Mouse (Mus musculus): ENCODE results near the gene Aatk. TPM values are rescaled to one million over a fixed set of nuclear protein-coding genes. Genes with fewer than 3 reads are reported as not detected.
A peak's percentile ranks its signal among the peaks of the same experiment; 100 is the strongest.

Gene Aatk
- polyA plus RNA-seq, 1 experiment from 2014 or later, result 1.9 TPM

DNA sequence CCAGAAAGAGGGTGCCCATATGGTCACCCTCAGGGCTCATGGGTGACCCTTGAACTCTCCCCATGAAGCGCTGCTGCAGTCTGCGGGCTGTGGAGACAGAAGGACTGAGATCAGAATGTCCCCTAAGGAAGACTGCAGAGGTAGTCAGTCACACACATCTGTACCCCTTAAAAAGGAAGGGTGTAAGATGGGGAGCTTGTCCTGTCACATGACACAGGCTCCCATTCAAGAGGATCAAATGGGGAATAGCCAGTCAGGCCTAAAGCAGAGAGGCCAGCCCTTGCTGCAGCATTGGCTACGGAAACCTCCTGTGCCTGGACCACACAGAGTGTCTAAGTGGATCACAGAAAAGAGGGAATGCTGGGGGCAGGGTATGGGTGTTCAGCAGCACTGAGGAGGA lies 13.5 kb downstream of the Aatk start:
- Histone ChIP-seq H3K27ac (ENCODE audit: low read depth, low read length) (no peak overlapping the region), H3K4me3 (ENCODE audit: low read length) (no peak overlapping the region), H3K36me3 (ENCODE audit: control insufficient read depth, insufficient read depth, low read length) (no peaks in the 10 kb centered on the region), H3K4me1 (ENCODE audit: control insufficient read depth, insufficient read depth, low read length) (peaks cover 5% of the 10 kb centered on the region; the same call in 1 of the 2 replicates), H3K4me2 (replicated peaks; ENCODE audit: low read depth, low read length) (no peak overlapping the region), H3K9me3 (ENCODE audit: control insufficient read depth, low read length) (no peaks in the 10 kb centered on the region), H3K27me3 (ENCODE audit: control insufficient read depth, insufficient read depth, low read length) (no peaks in the 10 kb centered on the region), H3K9ac (ENCODE audit: low read depth, low read length) (no peak overlapping the region)
- no peak for ATAC-seq (ENCODE audit: low FRiP score, low TSS enrichment)
- 81% methylated on average over 3 of the region's 3 CpGs for WGBS

DNA sequence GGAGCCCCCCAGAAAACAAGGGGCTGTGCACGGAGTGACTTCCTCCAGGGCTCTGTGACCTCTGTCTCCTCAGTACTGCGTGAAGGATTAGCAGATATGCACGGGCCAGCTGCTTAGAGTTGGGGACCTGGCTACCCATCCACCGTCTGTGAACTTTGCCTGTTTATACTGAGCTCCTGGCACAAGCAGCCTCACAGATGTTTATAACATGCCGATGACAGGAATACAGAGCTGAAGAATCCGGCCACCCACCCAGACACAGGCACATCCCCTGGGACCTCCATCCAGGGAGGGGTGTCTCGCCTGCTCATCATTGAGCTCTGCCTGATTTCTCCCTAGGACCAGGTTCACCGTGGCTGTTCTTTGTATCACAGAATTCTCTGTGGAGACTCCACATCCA lies 14.9 kb downstream of the Aatk start:
- WGBS, result 65% methylated on average over 8 of the region's 8 CpGs
- peaks cover 5% of the 10 kb centered on the region; the same call in 1 of the 2 replicates for H3K4me1 ChIP-seq (ENCODE audit: control insufficient read depth, insufficient read depth, low read length)
- no peaks in the 10 kb centered on the region for H3K9me3 ChIP-seq (ENCODE audit: control insufficient read depth, low read length)
- H3K4me2 ChIP-seq (replicated peaks; ENCODE audit: low read depth, low read length), result no peak overlapping the region
- H3K4me3 ChIP-seq (ENCODE audit: low read length), result no peak overlapping the region
- no peak for ATAC-seq (ENCODE audit: low FRiP score, low TSS enrichment)
- no peak overlapping the region for H3K9ac ChIP-seq (ENCODE audit: low read depth, low read length)
- no peaks in the 10 kb centered on the region for H3K36me3 ChIP-seq (ENCODE audit: control insufficient read depth, insufficient read depth, low read length)
- H3K27ac ChIP-seq (ENCODE audit: low read depth, low read length), result no peak overlapping the region
- H3K27me3 ChIP-seq (ENCODE audit: control insufficient read depth, insufficient read depth, low read length), result no peaks in the 10 kb centered on the region

DNA sequence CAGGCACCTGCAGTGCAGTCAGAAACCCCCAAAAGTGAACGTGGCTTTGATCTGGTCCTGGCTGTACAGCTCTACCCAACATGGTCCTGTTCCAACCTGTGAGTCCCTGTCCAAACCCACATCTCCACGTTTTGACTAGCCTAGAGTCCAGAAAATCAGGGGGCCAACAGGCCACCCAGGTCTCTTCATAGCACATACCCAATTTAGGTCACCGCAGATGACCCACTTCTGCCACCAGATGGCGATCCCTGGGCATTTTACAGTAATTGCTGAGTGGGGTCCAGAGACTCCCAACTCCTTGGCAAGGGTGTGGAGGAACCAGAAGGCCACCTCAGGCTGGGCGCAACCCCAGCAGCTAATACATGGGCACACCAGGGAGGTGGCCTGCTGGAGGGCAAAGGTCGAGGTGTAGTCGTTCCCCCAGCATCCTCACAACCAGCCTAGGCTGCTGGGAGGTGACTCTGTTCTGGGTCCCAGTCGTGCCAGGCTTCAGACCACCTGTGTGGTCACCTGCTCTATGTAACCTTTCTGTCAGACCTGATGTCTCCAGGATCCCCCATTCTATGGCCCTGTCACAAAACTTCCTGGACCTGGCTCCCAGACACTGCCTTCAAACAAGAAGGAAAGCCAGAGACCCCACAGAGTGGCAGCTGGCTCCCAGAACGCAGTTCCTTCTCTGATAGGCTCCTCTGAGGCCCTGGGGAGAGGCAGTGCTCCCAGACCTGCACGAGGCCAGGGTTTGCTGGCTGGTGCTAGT lies 16.6 kb downstream of the Aatk start:
- H3K27ac ChIP-seq (ENCODE audit: low read depth, low read length), result no peak overlapping the region
- ATAC-seq (ENCODE audit: low FRiP score, low TSS enrichment), result peak; percentile 44; the same call in 1 of the 2 replicates
- peaks cover 5% of the 10 kb centered on the region; the same call in 1 of the 2 replicates for H3K4me1 ChIP-seq (ENCODE audit: control insufficient read depth, insufficient read depth, low read length)
- 0 out of 2 replicates have a peak overlapping the region, but pooled peaks have one; percentile 2 for H3K9ac ChIP-seq (ENCODE audit: low read depth, low read length)
- no peak overlapping the region for H3K4me3 ChIP-seq (ENCODE audit: low read length)
- no peaks in the 10 kb centered on the region for H3K9me3 ChIP-seq (ENCODE audit: control insufficient read depth, low read length)
- no peaks in the 10 kb centered on the region for H3K36me3 ChIP-seq (ENCODE audit: control insufficient read depth, insufficient read depth, low read length)
- H3K27me3 ChIP-seq (ENCODE audit: control insufficient read depth, insufficient read depth, low read length), result no peaks in the 10 kb centered on the region
- H3K4me2 ChIP-seq (replicated peaks; ENCODE audit: low read depth, low read length), result no peak overlapping the region
- WGBS, result 44% methylated on average over 10 of the region's 10 CpGs

DNA sequence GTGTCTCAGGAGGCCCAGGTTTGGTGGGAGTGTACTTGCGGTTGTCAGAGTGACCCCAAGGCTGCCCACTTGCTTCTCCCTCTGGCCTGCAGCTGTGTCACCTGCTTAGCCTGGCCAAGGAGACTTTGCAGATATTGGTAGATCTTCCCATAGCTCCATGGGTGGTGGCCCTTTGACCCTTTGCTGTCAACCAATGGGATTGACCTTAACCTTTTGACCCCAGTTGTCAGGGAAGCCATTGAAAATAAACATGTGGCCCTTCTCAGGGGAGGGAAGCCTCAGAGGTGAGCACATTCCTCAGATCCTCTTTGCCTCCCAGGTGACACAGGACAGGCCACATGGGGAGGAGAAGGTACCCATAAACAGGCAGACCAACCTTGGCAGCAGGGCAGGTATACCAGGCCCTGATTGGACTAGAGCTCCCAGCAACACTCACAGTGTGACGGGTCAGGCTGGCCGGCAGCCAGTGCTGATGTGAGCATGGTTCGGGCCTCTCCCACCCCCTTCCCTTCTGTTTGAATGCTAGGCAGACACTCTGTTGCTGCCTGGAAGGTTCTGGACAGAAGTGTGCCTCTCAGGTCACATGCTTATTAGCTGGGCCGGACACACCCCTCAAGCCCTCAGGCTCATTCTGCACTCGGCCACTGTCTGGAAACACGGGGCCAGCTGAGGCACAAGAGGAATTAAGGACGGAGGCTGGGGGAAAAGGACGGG lies 17.4 kb downstream of the Aatk start:
- 45% methylated on average over 9 of the region's 9 CpGs for WGBS
- H3K27ac ChIP-seq (ENCODE audit: low read depth, low read length), result no peak overlapping the region
- peaks cover 5% of the 10 kb centered on the region; the same call in 1 of the 2 replicates for H3K4me1 ChIP-seq (ENCODE audit: control insufficient read depth, insufficient read depth, low read length)
- no peaks in the 10 kb centered on the region for H3K9me3 ChIP-seq (ENCODE audit: control insufficient read depth, low read length)
- H3K4me2 ChIP-seq (replicated peaks; ENCODE audit: low read depth, low read length), result no peak overlapping the region
- 0 out of 2 replicates have a peak overlapping the region, but pooled peaks have one; percentile 2 for H3K9ac ChIP-seq (ENCODE audit: low read depth, low read length)
- no peak overlapping the region for H3K4me3 ChIP-seq (ENCODE audit: low read length)
- no peaks in the 10 kb centered on the region for H3K36me3 ChIP-seq (ENCODE audit: control insufficient read depth, insufficient read depth, low read length)
- H3K27me3 ChIP-seq (ENCODE audit: control insufficient read depth, insufficient read depth, low read length), result no peaks in the 10 kb centered on the region
- 0 out of 2 replicates have a peak, but pooled peaks have one; percentile 32 for ATAC-seq (ENCODE audit: low FRiP score, low TSS enrichment)

DNA sequence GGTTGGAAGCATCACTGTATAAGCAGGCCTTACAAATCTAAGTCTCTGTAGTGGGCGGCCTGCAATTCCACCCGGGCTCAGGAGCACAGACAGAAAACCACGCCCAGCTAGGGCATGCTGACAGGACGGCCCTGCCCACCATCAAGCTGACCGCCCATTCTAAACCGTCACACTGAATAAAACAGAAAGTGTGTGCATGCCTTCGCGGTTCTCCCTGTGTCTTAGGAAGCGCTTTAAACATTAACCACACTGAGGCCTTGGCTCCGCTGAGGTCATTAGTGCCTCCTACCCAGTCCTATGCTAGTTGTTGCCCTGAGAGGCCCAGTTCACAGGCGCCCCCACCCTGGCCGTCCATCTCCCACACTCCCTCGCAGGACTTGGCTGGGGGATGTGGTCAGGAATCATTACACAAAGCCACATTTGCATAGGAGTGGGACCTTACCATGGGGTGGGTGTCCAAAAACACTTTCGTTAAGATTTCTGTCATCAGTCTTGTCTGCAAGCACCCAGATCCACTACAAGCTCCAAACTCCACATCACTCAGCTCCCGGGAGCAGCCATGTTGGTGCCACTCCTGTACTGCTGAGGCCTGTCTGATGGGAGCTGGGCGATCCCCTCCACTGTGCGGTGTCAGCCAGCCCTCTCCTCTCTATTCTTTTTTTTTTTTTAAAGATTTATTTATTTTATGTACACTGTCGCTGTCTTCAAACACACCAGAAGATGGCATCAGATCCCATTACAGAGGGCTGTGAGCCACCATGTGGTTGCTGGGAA lies 18.5 kb downstream of the Aatk start:
- H3K27me3 ChIP-seq (ENCODE audit: control insufficient read depth, insufficient read depth, low read length), result no peaks in the 10 kb centered on the region
- H3K9ac ChIP-seq (ENCODE audit: low read depth, low read length), result no peak overlapping the region
- no peak overlapping the region for H3K4me3 ChIP-seq (ENCODE audit: low read length)
- H3K27ac ChIP-seq (ENCODE audit: low read depth, low read length), result peak overlapping the region; percentile 55; the same call in 1 of the 2 replicates
- 60% methylated on average over 18 of the region's 18 CpGs for WGBS
- no peak overlapping the region for H3K4me2 ChIP-seq (replicated peaks; ENCODE audit: low read depth, low read length)
- peak; percentile 72; the same call in 1 of the 2 replicates for ATAC-seq (ENCODE audit: low FRiP score, low TSS enrichment)
- H3K4me1 ChIP-seq (ENCODE audit: control insufficient read depth, insufficient read depth, low read length), result peaks cover 5% of the 10 kb centered on the region; the same call in 1 of the 2 replicates
- no peaks in the 10 kb centered on the region for H3K36me3 ChIP-seq (ENCODE audit: control insufficient read depth, insufficient read depth, low read length)
- H3K9me3 ChIP-seq (ENCODE audit: control insufficient read depth, low read length), result no peaks in the 10 kb centered on the region

DNA sequence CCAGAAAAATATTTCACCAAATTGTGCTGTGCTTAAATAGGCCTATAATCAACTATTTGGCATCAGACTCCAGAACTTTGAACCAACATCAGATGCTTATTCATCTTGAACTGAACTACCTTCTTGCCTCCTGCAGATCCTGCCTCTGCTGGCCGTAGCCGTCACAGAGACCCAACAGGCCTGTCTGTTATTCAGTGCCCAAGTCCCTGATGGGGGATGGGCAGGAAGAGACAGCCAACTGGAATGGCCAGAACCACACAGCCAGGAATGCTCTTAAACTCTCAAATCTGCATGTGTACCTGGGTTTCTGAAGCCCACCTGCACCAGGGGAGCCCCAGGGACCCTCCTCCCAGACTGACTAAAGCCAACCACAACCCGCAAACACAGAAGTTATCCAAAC lies 20.0 kb downstream of the Aatk start:
- H3K9me3 ChIP-seq (ENCODE audit: control insufficient read depth, low read length), result no peaks in the 10 kb centered on the region
- H3K27me3 ChIP-seq (ENCODE audit: control insufficient read depth, insufficient read depth, low read length), result no peaks in the 10 kb centered on the region
- ATAC-seq (ENCODE audit: low FRiP score, low TSS enrichment), result no peak
- H3K9ac ChIP-seq (ENCODE audit: low read depth, low read length), result no peak overlapping the region
- H3K27ac ChIP-seq (ENCODE audit: low read depth, low read length), result no peak overlapping the region
- no peak overlapping the region for H3K4me2 ChIP-seq (replicated peaks; ENCODE audit: low read depth, low read length)
- no peaks in the 10 kb centered on the region for H3K36me3 ChIP-seq (ENCODE audit: control insufficient read depth, insufficient read depth, low read length)
- no peak overlapping the region for H3K4me3 ChIP-seq (ENCODE audit: low read length)
- WGBS, result 78% methylated on average over 3 of the region's 3 CpGs
- H3K4me1 ChIP-seq (ENCODE audit: control insufficient read depth, insufficient read depth, low read length), result peaks cover 5% of the 10 kb centered on the region; the same call in 1 of the 2 replicates

DNA sequence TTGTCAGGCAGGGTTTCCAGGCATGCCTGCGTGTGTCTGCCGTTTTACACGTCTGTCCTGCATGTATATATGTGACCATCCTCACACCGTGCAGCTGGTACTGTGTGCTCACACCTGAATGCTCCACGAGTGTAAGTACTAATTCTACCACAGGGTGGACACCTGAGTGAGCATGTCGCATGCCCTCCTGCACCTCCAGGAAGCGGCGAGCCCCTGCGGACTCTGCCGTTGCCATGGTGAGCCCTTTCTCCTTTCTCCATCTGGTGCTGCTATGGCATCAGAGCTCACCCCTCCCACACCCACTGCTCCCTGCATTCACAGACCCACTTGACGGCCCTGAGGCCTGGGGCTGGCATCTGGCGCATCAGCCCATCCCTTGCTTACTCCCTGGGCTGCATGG lies 24.1 kb downstream of the Aatk start:
- WGBS, result 63% methylated on average over 12 of the region's 12 CpGs
- Histone ChIP-seq H3K9me3 (ENCODE audit: control insufficient read depth, low read length) (no peaks in the 10 kb centered on the region), H3K4me1 (ENCODE audit: control insufficient read depth, insufficient read depth, low read length) (peaks cover 14% of the 10 kb centered on the region; the same call in 1 of the 2 replicates), H3K36me3 (ENCODE audit: control insufficient read depth, insufficient read depth, low read length) (no peaks in the 10 kb centered on the region), H3K9ac (ENCODE audit: low read depth, low read length) (peak overlapping the region; percentile 34; the same call in 1 of the 2 replicates), H3K27ac (ENCODE audit: low read depth, low read length) (no peak overlapping the region), H3K27me3 (ENCODE audit: control insufficient read depth, insufficient read depth, low read length) (no peaks in the 10 kb centered on the region), H3K4me2 (replicated peaks; ENCODE audit: low read depth, low read length) (no peak overlapping the region), H3K4me3 (ENCODE audit: low read length) (no peak overlapping the region)
- no peak for ATAC-seq (ENCODE audit: low FRiP score, low TSS enrichment)

DNA sequence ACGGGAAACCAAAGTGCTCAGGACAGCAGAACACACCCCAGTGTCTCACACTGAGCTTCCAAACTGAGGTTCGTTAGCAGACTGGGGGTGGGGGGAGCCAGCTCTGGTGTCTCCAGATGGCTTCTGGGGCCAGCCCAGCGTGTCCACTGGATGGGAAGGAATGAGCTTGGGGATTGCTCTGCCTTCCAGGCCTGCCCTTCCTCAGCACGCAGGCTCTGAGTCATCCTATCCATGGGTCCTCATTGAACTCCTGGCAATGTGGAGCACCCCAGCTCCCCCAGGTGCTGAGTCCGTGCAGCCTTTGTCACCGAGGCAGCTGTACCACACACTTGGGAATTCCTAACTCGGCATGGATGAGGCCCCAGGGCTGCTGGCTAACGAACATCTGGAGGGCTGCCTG lies 24.8 kb downstream of the Aatk start:
- Histone ChIP-seq H3K9me3 (ENCODE audit: control insufficient read depth, low read length) (no peaks in the 10 kb centered on the region), H3K36me3 (ENCODE audit: control insufficient read depth, insufficient read depth, low read length) (no peaks in the 10 kb centered on the region), H3K4me3 (ENCODE audit: low read length) (no peak overlapping the region), H3K27ac (ENCODE audit: low read depth, low read length) (no peak overlapping the region), H3K27me3 (ENCODE audit: control insufficient read depth, insufficient read depth, low read length) (no peaks in the 10 kb centered on the region), H3K9ac (ENCODE audit: low read depth, low read length) (no peak overlapping the region), H3K4me2 (replicated peaks; ENCODE audit: low read depth, low read length) (no peak overlapping the region), H3K4me1 (ENCODE audit: control insufficient read depth, insufficient read depth, low read length) (peaks cover 14% of the 10 kb centered on the region; the same call in 1 of the 2 replicates)
- no peak for ATAC-seq (ENCODE audit: low FRiP score, low TSS enrichment)
- WGBS, result 61% methylated on average over 8 of the region's 8 CpGs
